Mouse (Mus musculus): ENCODE results near the gene Omt2b.
"Not testable (repeated sequence)": the region's sequence is repeated elsewhere in the genome, so short reads cannot be mapped to it uniquely, and the experiment has no call there.

The Omt2b gene

DNA sequence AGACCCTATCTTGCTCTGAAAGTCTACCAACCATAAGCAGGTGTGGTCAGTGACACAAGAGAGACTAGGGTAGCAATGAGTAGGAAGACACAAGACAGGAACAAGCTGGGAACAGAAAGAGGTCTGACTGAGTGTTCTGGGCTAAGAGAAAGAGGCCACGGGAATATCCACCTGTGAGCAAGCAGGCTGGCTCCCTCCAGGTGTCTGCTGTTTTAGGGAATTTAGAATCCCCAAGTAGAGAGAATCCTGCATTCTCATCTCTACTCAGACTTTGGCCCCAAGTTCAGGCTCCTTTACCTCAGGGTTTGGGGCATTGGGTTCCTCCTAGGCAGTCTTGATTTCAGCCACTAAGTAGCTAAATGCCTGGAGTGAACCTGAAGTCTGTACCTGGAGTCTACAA lies at the start of gene Omt2b:
Gene Omt2b, plus strand, starts transcription at position 301 of the 400 bp plus-strand sequence.
- not testable (repeated sequence) for DNase-seq

- not testable (repeated sequence) for DNase-seq
Observed at GRCm38 (mm10) chr9:78282002-78282711, 45.2 kb upstream of the Omt2b start.

GRCm38 (mm10) chr9:78289063-78289462 lies 38.3 kb upstream of the Omt2b start:
- not testable (repeated sequence) for DNase-seq

- DNase-seq = not testable (repeated sequence)
Observed at GRCm38 (mm10) chr9:78289723-78290122, 37.7 kb upstream of the Omt2b start, which contains the start of gene Gm10639. Gene Gm10639 (plus strand): TSS chr9:78289923.

- not testable (repeated sequence) for DNase-seq
Observed at GRCm38 (mm10) chr9:78292462-78292861, 34.9 kb upstream of the Omt2b start.

- DNase-seq = not testable (repeated sequence)
Observed at GRCm38 (mm10) chr9:78293683-78294082, 33.7 kb upstream of the Omt2b start.

DNA sequence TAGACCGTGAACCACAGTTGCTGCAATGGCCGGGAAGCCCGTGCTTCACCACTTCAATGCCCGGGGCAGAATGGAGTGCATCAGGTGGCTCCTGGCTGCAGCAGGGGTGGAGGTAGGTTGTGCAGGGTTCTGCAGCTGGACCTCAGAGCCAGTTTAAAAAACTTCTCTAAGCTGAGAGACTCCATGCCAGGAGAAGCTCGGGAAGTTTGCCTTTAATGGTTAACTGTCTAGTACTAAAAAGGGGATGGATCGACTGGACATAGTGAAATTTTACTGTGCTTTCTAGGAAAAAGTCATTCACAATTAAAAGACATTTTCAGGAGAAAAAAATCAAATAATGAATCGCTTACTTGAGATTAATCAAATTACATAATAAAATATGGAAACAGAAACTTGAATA lies 32.6 kb upstream of the Omt2b start:
- not testable (repeated sequence) for DNase-seq

GRCm38 (mm10) chr9:78296089-78296488 lies 31.3 kb upstream of the Omt2b start:
- peak; percentile 5 for DNase-seq

- no peak for DNase-seq
Observed at GRCm38 (mm10) chr9:78298232-78298631, 29.2 kb upstream of the Omt2b start.

GRCm38 (mm10) chr9:78299143-78299542 lies 28.2 kb upstream of the Omt2b start:
- DNase-seq = not testable (repeated sequence)

- not testable (repeated sequence) for DNase-seq
Observed at GRCm38 (mm10) chr9:78308122-78308521, 19.3 kb upstream of the Omt2b start.

DNA sequence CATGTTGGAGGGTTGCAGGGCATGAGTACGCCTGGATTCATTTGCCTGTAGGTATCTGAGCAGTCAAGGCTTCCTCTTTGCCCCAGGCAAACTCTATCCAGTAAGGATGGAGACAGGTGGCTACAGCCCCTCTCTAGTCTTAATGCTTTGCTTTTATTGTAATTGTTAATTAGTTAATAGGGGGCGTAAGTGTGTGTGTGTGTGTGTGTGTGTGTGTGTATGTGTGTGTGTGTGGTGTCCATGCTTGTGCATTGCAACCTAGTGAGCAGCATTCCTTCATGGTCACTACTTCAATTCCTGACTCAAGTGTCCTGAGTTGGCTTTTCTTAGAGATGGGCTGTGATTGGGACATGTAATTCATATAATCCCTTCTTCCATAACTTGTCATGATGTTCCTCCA lies 12.7 kb upstream of the Omt2b start, which contains the start of gene Omt2a:
Gene Omt2a, minus strand, starts transcription at position 101 of the 400 bp plus-strand sequence.
- DNase-seq = no peak

DNA sequence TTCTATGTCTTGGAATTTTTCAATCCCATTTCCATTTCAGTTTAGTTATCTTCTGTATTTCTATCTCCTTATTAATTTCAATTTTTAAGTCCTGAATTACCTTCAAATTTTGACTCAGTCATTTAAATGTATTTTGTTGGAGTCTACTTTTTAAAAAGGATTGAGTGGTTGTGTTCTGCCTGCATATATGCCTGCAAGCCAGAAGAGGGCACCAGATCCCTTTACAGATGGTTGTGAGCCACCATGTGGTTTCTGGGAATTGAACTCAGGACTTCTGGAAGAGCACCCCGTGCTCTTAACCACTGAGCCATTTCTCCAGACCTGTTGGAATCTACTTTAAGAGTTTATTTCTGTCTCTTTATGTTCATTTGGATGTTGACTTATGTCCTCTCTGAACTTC lies 7.9 kb upstream of the Omt2b start:
- no peak for DNase-seq

DNA sequence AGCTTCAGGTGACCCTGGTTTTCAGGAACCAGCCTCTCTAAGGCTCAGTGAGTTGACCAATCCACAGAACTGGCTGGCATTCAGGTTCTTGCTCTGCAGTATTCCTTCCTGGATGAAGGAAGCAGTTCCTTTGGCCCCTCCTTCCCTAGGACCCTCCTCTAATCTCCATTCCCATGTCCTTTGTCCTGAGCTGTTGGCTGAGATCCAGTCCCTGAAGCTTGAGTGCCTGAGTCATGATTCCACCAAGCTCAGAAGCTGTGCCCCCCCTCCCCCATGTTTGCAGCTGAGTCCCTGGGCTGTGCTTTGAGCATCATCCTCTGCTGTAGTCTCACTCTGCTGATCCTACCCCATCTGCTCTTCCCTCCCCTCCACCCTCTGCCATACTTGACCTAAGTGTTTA lies 9.7 kb downstream of the Omt2b start:
- DNase-seq = not testable (repeated sequence)

- DNase-seq = peak; percentile 6
Observed at GRCm38 (mm10) chr9:78340324-78340723, 12.9 kb downstream of the Omt2b start.

DNA sequence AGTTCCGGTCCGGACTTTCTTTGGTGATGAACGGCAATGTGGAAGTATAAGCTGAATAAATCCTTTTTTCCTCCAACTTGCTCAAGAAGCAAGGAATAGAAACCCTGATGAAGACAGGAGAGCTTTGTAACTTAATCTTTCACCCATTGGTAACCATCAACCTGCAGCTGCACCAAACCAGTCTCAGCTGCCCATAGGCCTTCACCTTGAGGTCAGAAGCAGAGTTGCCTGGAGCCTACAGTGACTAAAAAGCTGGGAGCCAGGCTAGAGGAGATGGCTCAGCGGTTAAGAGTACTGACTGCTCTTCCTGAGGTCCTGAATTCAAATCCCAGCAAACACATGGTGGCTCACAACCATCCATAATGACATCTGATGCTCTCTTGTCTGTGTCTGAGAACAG lies 15.1 kb downstream of the Omt2b start:
- DNase-seq = not testable (repeated sequence)

DNA sequence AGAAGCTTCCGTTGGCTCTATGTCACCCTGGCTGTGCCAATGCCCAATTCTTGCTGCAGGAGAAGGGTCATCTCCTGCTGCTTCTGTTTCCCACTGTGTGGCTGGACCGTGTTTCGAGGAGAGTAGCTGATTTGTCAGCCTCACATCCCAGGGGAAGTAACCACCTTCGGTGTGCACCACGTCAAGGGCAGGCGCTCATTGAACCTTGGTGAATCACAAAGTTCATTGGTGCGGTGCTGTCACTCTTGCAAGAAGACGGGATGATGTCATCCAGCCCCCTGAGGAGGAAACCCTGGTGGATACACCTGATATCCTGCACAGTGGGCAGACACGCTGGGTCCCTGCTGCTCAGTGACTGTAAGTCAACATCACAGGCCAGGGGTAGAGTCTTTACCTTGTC lies 15.7 kb downstream of the Omt2b start:
- not testable (repeated sequence) for DNase-seq

DNA sequence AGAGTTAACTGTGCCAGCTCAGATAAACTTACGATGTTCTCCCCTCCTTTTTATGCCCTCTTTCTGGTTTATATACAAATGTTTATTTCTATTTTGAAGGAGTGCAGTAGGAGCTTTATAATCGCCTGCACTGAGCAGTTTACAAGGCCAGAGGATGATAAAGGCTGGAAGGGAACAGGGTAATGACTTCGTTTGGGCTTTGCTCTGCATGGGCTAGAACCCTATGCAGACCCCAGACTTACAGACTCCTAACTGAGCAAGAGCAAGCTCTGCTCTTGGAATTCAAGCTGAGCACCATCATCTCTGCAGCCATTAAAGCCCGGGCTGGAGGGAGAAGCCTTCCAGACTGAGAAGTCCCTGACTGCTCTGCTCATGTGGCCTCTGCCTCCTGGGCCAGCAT lies 17.8 kb downstream of the Omt2b start:
- DNase-seq = not testable (repeated sequence)

- DNase-seq = no peak
Observed at GRCm38 (mm10) chr9:78347004-78347403, 19.6 kb downstream of the Omt2b start.

DNA sequence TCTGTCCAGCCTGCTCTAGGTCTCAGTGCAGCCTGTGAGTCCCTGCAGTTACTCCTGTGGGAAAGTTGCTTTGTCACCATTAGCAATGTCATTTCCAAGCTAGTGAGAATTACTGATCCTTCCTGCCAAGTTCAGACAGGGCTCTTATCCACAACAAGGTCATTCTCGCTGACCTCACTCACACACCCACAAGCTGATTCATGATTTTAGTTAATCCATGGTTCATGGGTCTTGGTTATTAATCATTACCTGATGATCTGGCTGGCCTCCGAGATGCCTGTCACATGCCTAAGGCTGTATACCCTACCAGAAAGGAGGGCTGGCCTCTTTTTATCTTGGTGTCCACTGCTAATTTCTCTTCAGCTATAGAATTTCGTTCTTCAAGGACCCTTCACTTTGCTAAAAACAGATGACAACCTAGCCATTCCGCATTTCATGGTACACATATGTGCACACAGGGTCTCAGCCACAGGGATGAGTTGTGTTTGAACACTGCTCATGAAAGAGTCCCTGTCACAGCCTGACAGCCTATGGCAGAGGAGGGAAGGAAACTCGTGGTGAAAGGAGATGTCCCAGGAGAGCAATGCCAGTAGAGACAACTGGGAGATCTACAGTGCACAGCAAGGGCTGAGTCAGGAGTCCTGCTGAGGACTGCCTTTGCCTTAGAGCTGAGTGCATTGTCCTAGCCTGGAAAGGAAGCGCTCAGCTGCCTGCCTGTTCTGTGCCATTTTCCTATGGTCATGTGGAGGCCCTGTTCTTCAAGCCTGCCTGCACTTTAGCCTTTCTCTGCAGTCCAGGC lies 21.0 kb downstream of the Omt2b start:
- not testable (repeated sequence) for DNase-seq

DNA sequence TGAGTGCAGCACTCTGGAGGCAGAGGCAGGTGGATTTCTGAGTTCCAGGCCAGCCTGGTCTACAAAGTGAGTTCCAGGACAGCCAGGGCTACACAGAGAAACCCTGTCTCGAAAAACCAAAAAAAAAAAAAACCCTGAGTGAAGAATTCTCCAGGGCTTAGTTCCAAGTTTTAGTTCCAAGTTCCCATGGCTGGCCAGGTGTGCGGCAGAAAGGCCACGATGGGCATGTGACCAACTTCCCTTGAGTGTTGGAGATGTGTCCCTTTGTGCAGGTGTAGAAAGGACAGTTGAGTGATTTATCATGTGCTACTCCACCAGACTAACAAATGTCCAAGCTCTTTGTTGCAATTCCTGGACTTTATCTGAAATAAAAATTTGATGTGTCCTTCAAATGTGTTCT lies 21.8 kb downstream of the Omt2b start:
- not testable (repeated sequence) for DNase-seq

- DNase-seq = not testable (repeated sequence)
Observed at GRCm38 (mm10) chr9:78350007-78350406, 22.6 kb downstream of the Omt2b start.

- no peak for DNase-seq
Observed at GRCm38 (mm10) chr9:78351504-78352220, 24.3 kb downstream of the Omt2b start.

All from right cerebral cortex, postnatal 25 days (tissue).